ENCODE assay signal across 14 mouse cellular contexts in genomic region chr2:54078961-54079360, GRCm38 (mm10). TPM values are rescaled to one million over a fixed set of nuclear protein-coding genes. Genes with fewer than 3 reads are reported as not detected.
DNase-seq lines count a peak whose midpoint lies in the region; ATAC-seq lines count a peak whose summit lies in the region.
"Had no signal": no experiment of that assay in that cellular context is flagged by ENCODE, and none has a peak within 500 bp of the region (broad histone marks: within the 10 kb centered on the region; RNA-seq: fewer than 3 reads in every experiment).

No protein-coding gene starts in this region.

- H3K4me3 ChIP-seq in embryonic facial prominence, embryonic 11.5 days (ENCODE audit: low read depth, low read length), result no peak overlapping the region
- no peak overlapping the region for H3K4me3 ChIP-seq in embryonic facial prominence, embryonic 10.5 days
- no peak overlapping the region for H3K4me3 ChIP-seq in midbrain, embryonic 11.5 days (ENCODE audit: low read depth, low read length)
- H3K4me3 ChIP-seq in kidney, embryonic 16.5 days (ENCODE audit: low read length), result no peak overlapping the region
- H3K4me3 ChIP-seq: heart, adult 2 months; kidney, embryonic 15.5 days; limb, embryonic 15.5 days had no signal

- peak; percentile 39; the same call in 1 of the 2 replicates for ATAC-seq in embryonic facial prominence, embryonic 11.5 days (replicated peaks; ENCODE audit: insufficient number of reproducible peaks, low FRiP score, low TSS enrichment, low read depth)
- ATAC-seq in midbrain, embryonic 11.5 days (ENCODE audit: low FRiP score), result peak; percentile 59
- no peak for ATAC-seq in kidney, embryonic 16.5 days (ENCODE audit: low FRiP score, low TSS enrichment)
- ATAC-seq: liver, postnatal 0 days; Patski had no signal

- H3K36me3 ChIP-seq in embryonic facial prominence, embryonic 11.5 days (replicated peaks; ENCODE audit: control insufficient read depth, insufficient read depth, low read depth, low read length), result no peaks in the 10 kb centered on the region
- H3K36me3 ChIP-seq in embryonic facial prominence, embryonic 10.5 days (replicated peaks), result no peaks in the 10 kb centered on the region
- no peaks in the 10 kb centered on the region for H3K36me3 ChIP-seq in midbrain, embryonic 11.5 days (ENCODE audit: control insufficient read depth, insufficient read depth, low read length)
- no peaks in the 10 kb centered on the region for H3K36me3 ChIP-seq in kidney, embryonic 16.5 days (ENCODE audit: insufficient read depth, low read length)
- H3K36me3 ChIP-seq: kidney, embryonic 15.5 days; limb, embryonic 15.5 days had no signal

- no peak overlapping the region for H3K9ac ChIP-seq in embryonic facial prominence, embryonic 11.5 days (replicated peaks; ENCODE audit: low read length)
- H3K9ac ChIP-seq in midbrain, embryonic 11.5 days (ENCODE audit: low read length), result no peak overlapping the region
- H3K9ac ChIP-seq in kidney, embryonic 16.5 days (replicated peaks; ENCODE audit: low read length), result no peak overlapping the region
- H3K9ac ChIP-seq: kidney, embryonic 15.5 days; limb, embryonic 15.5 days; liver, postnatal 0 days had no signal

- no peaks in the 10 kb centered on the region for H3K27me3 ChIP-seq in embryonic facial prominence, embryonic 11.5 days (ENCODE audit: control insufficient read depth, insufficient read depth, low read length)
- peaks cover 18% of the 10 kb centered on the region for H3K27me3 ChIP-seq in embryonic facial prominence, embryonic 10.5 days (replicated peaks; ENCODE audit: low read depth, poor library complexity, severe bottlenecking)
- no peaks in the 10 kb centered on the region for H3K27me3 ChIP-seq in midbrain, embryonic 11.5 days (ENCODE audit: control insufficient read depth, insufficient read depth, low read length)
- peaks cover 12% of the 10 kb centered on the region; the same call in 1 of the 2 replicates for H3K27me3 ChIP-seq in kidney, embryonic 16.5 days (ENCODE audit: insufficient read depth, low read length)
- H3K27me3 ChIP-seq: limb, embryonic 15.5 days; Patski had no signal

- H3K9me3 ChIP-seq in embryonic facial prominence, embryonic 11.5 days (replicated peaks; ENCODE audit: control insufficient read depth, low read length), result no peaks in the 10 kb centered on the region
- no peaks in the 10 kb centered on the region for H3K9me3 ChIP-seq in embryonic facial prominence, embryonic 10.5 days
- no peaks in the 10 kb centered on the region for H3K9me3 ChIP-seq in midbrain, embryonic 11.5 days (ENCODE audit: control insufficient read depth, low read length)
- H3K9me3 ChIP-seq in kidney, embryonic 16.5 days (ENCODE audit: low read length), result no peaks in the 10 kb centered on the region
- H3K9me3 ChIP-seq: kidney, embryonic 15.5 days; limb, embryonic 15.5 days had no signal

- 55% methylated on average over 7 of the region's 7 CpGs for WGBS in embryonic facial prominence, embryonic 11.5 days
- 65% methylated on average over 7 of the region's 7 CpGs for WGBS in embryonic facial prominence, embryonic 10.5 days
- 71% methylated on average over 7 of the region's 7 CpGs for whole genome bisulfite sequencing in midbrain, embryonic 11.5 days
- 65% methylated on average over 7 of the region's 7 CpGs for WGBS in kidney, embryonic 16.5 days

- no peaks in the 10 kb centered on the region for H3K4me1 ChIP-seq in embryonic facial prominence, embryonic 11.5 days (ENCODE audit: control insufficient read depth, insufficient read depth, low read length)
- peaks cover 22% of the 10 kb centered on the region for H3K4me1 ChIP-seq in embryonic facial prominence, embryonic 10.5 days
- peaks cover 13% of the 10 kb centered on the region; the same call in 1 of the 2 replicates for H3K4me1 ChIP-seq in midbrain, embryonic 11.5 days (ENCODE audit: control insufficient read depth, insufficient read depth, low read length)
- H3K4me1 ChIP-seq in kidney, embryonic 16.5 days (ENCODE audit: insufficient read depth, low read length), result peaks cover 4% of the 10 kb centered on the region; the same call in 1 of the 2 replicates

- peak; percentile 18 for DNase-seq in embryonic facial prominence, embryonic 11.5 days (ENCODE audit: low spot score)
- no peak for DNase-seq in embryonic facial prominence, embryonic 10.5 days (ENCODE audit: low spot score)
- DNase-seq in retina, embryonic 14.5 days (ENCODE audit: low spot score), result peak; percentile 51
- no peak for DNase-seq in retina, postnatal 1 day
- no peak for DNase-seq in midbrain, embryonic 11.5 days (ENCODE audit: low spot score, missing footprints)
- no peak for DNase-seq in cerebellum, postnatal 36 days
- no peak for DNase-seq in cerebellum, postnatal 14 days
- DNase-seq: heart, adult 2 months; thymus, postnatal 25 days had no signal

- H3K4me2 ChIP-seq in embryonic facial prominence, embryonic 11.5 days (ENCODE audit: low read depth, low read length), result no peak overlapping the region
- H3K4me2 ChIP-seq in midbrain, embryonic 11.5 days, result no peak overlapping the region
- H3K4me2 ChIP-seq in kidney, embryonic 16.5 days (replicated peaks; ENCODE audit: low read depth, low read length), result no peak overlapping the region
- H3K4me2 ChIP-seq: kidney, embryonic 15.5 days; limb, embryonic 15.5 days had no signal

- no peak overlapping the region for H3K27ac ChIP-seq in embryonic facial prominence, embryonic 11.5 days (replicated peaks; ENCODE audit: low read depth, low read length)
- no peak overlapping the region for H3K27ac ChIP-seq in embryonic facial prominence, embryonic 10.5 days (replicated peaks)
- no peak overlapping the region for H3K27ac ChIP-seq in midbrain, embryonic 11.5 days (ENCODE audit: low read depth, low read length)
- no peak overlapping the region for H3K27ac ChIP-seq in kidney, embryonic 16.5 days (ENCODE audit: low read length)
- H3K27ac ChIP-seq: heart, adult 2 months; kidney, embryonic 15.5 days; limb, embryonic 15.5 days had no signal

RNA-seq across cellular contexts. Expression of gene Rprm, which starts 6.4 kb away (rescaled TPM):
- polyA plus RNA-seq in embryonic facial prominence, embryonic 11.5 days (2014; fragmentation: Nextera tagmentation; extraction: Ambion mirVana), result 16.7 and 24.7 TPM in 2 replicates
- 25.6 and 29.5 TPM in 2 replicates for polyA plus RNA-seq in embryonic facial prominence, embryonic 10.5 days (2016; fragmentation: Nextera tagmentation; extraction: Ambion mirVana)
- polyA plus RNA-seq in midbrain, embryonic 11.5 days (2014; fragmentation: Nextera tagmentation; extraction: Ambion mirVana), result 40.7 and 48.1 TPM in 2 replicates
- polyA plus RNA-seq in kidney, embryonic 16.5 days (2015; fragmentation: Nextera tagmentation; extraction: Ambion mirVana), result 86.6 and 87.7 TPM in 2 replicates
- polyA plus RNA-seq: liver, postnatal 0 days; Patski had no signal

Comparison
In these comparisons a context has a peak if more than half of its experiments do, and no peak if none do; other contexts are left out.
1. DNase-seq: peak in embryonic facial prominence, embryonic 11.5 days (single experiment) and retina, embryonic 14.5 days (single experiment); none in embryonic facial prominence, embryonic 10.5 days (single experiment), retina, postnatal 1 day (single experiment), midbrain, embryonic 11.5 days (single experiment), cerebellum, postnatal 36 days (0 of 2) and cerebellum, postnatal 14 days (0 of 2).